Mouse (Mus musculus) ES-Bruce4 (cell line): ENCODE measurements around the gene Cad.

ENCODE experiments used
- CTCF ChIP-seq: IDR thresholded peaks from one replicate; pipeline ENCODE4 v1.8.1; 2011; ENCODE audit warnings: low read depth, low read length
- EP300 ChIP-seq: IDR thresholded peaks from 2 replicates; pipeline ENCODE4 v1.6.1; 2011; ENCODE audit warnings: low read depth, low read length; ENCODE audit not compliant: insufficient read depth
- POLR2A ChIP-seq: IDR thresholded peaks from one replicate; pipeline ENCODE4 v1.8.1; 2011; ENCODE audit warnings: low read length; ENCODE audit not compliant: insufficient read depth

DNA sequence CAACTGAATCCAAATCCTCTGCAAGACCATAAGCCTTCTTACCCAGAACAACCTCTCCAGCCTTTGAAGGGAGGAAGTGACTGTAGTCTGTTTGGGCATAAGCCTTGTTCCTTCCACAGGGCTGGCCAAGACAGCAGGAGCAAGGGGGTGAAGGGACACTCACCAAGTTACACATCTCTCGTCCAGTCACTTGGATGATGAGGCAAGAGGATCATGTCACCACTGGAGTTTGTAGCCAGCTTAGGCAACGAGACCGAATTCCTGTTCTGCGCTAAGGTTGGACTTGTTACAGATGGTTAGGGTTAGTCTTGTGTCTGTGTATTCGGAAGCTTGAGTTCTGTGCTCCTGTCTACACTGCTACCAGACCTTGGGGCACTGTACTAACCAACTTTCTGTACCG lies 19.9 kb upstream of the Cad start:
- no peak for TF ChIP-seq CTCF
- TF ChIP-seq POLR2A = no peak
- no peak for TF ChIP-seq EP300
